In genomic region chr16:91541573-91542081, GRCm38 (mm10) we compare ENCODE assay signal across 9 mouse cellular contexts. TPM values are rescaled to one million over a fixed set of nuclear protein-coding genes. Genes with fewer than 3 reads are reported as not detected.
DNase-seq lines count a peak whose midpoint lies in the region; ATAC-seq and TF ChIP-seq lines count a peak whose summit lies in the region.
"Had no signal": no experiment of that assay in that cellular context is flagged by ENCODE, and none has a peak within 500 bp of the region (broad histone marks: within the 10 kb centered on the region; RNA-seq: fewer than 3 reads in every experiment).

No protein-coding gene starts in this region.

- no peak overlapping the region for H3K9ac ChIP-seq in embryonic facial prominence, embryonic 15.5 days
- H3K9ac ChIP-seq in intestine, postnatal 0 days (ENCODE audit: low read depth, low read length), result no peak overlapping the region
- H3K9ac ChIP-seq in midbrain, embryonic 14.5 days (replicated peaks; ENCODE audit: low read length), result no peak overlapping the region
- H3K9ac ChIP-seq: limb, embryonic 15.5 days had no signal

- 26% methylated on average over 10 of the region's 10 CpGs for WGBS in embryonic facial prominence, embryonic 15.5 days
- 28% methylated on average over 10 of the region's 10 CpGs for WGBS in intestine, postnatal 0 days
- 34% methylated on average over 10 of the region's 10 CpGs for WGBS in midbrain, embryonic 14.5 days

- peaks cover 19% of the 10 kb centered on the region for H3K4me1 ChIP-seq in embryonic facial prominence, embryonic 15.5 days
- H3K4me1 ChIP-seq in intestine, postnatal 0 days (replicated peaks; ENCODE audit: control insufficient read depth, insufficient read depth, low read length), result peaks cover 10% of the 10 kb centered on the region
- no peaks in the 10 kb centered on the region for H3K4me1 ChIP-seq in midbrain, embryonic 14.5 days (ENCODE audit: control insufficient read depth, insufficient read depth, low read length)

- H3K4me3 ChIP-seq in embryonic facial prominence, embryonic 15.5 days (replicated peaks), result no peak overlapping the region
- no peak overlapping the region for H3K4me3 ChIP-seq in intestine, postnatal 0 days (ENCODE audit: low read depth, low read length)
- 0 out of 2 replicates have a peak overlapping the region, but pooled peaks have one; percentile 12 for H3K4me3 ChIP-seq in midbrain, embryonic 14.5 days (replicated peaks; ENCODE audit: low read depth, low read length)
- H3K4me3 ChIP-seq: limb, embryonic 15.5 days had no signal

- H3K36me3 ChIP-seq in embryonic facial prominence, embryonic 15.5 days, result no peaks in the 10 kb centered on the region
- no peaks in the 10 kb centered on the region for H3K36me3 ChIP-seq in intestine, postnatal 0 days (ENCODE audit: control insufficient read depth, insufficient read depth)
- H3K36me3 ChIP-seq in midbrain, embryonic 14.5 days (ENCODE audit: control insufficient read depth, insufficient read depth, low read length), result no peaks in the 10 kb centered on the region
- H3K36me3 ChIP-seq: limb, embryonic 15.5 days had no signal

- no peak for ATAC-seq in embryonic facial prominence, embryonic 15.5 days (ENCODE audit: insufficient number of reproducible peaks, low FRiP score, low TSS enrichment, low read depth)
- peak; percentile 55 for ATAC-seq in intestine, postnatal 0 days
- no peak for ATAC-seq in midbrain, embryonic 14.5 days (ENCODE audit: low FRiP score, low TSS enrichment)

- TF ChIP-seq CTCF in intestine, postnatal 0 days (IDR thresholded peaks at IDR 0.05; ENCODE audit: low read depth), result no peak

- H3K27ac ChIP-seq in embryonic facial prominence, embryonic 15.5 days (replicated peaks), result no peak overlapping the region
- no peak overlapping the region for H3K27ac ChIP-seq in intestine, postnatal 0 days (ENCODE audit: low read depth, low read length)
- no peak overlapping the region for H3K27ac ChIP-seq in midbrain, embryonic 14.5 days (replicated peaks; ENCODE audit: low read depth, low read length)
- H3K27ac ChIP-seq: limb, embryonic 15.5 days had no signal

- no peaks in the 10 kb centered on the region for H3K9me3 ChIP-seq in embryonic facial prominence, embryonic 15.5 days (replicated peaks)
- no peaks in the 10 kb centered on the region for H3K9me3 ChIP-seq in intestine, postnatal 0 days (ENCODE audit: control insufficient read depth)
- no peaks in the 10 kb centered on the region for H3K9me3 ChIP-seq in midbrain, embryonic 14.5 days (ENCODE audit: control insufficient read depth, low read length)
- H3K9me3 ChIP-seq: limb, embryonic 15.5 days had no signal

- H3K4me2 ChIP-seq in embryonic facial prominence, embryonic 15.5 days (replicated peaks), result peak overlapping the region; percentile 32
- peak overlapping the region; percentile 28 for H3K4me2 ChIP-seq in intestine, postnatal 0 days (replicated peaks; ENCODE audit: low read depth)
- peak overlapping the region; percentile 45 for H3K4me2 ChIP-seq in midbrain, embryonic 14.5 days (ENCODE audit: low read length)
- H3K4me2 ChIP-seq: limb, embryonic 15.5 days had no signal

- DNase-seq in layer of hippocampus, adult 11-12 months (ENCODE audit: low spot score), result peak; percentile 70
- no peak for DNase-seq in layer of hippocampus, adult 9-10 months (ENCODE audit: low spot score)
- peak; percentile 63 for DNase-seq in midbrain, embryonic 14.5 days
- peak; percentile 67 to 83 for DNase-seq in thymus, postnatal 36 days
- no peak for DNase-seq in lung, postnatal 14 days
- no peak for DNase-seq in kidney, adult 8-10 months

- no peaks in the 10 kb centered on the region for H3K27me3 ChIP-seq in embryonic facial prominence, embryonic 15.5 days
- H3K27me3 ChIP-seq in intestine, postnatal 0 days (replicated peaks; ENCODE audit: control insufficient read depth, insufficient read depth, low read length), result no peaks in the 10 kb centered on the region
- H3K27me3 ChIP-seq in midbrain, embryonic 14.5 days (ENCODE audit: control insufficient read depth, insufficient read depth, low read length), result no peaks in the 10 kb centered on the region
- H3K27me3 ChIP-seq: limb, embryonic 15.5 days had no signal

RNA-seq across cellular contexts. Expression of gene Ifngr2, which starts 5.2 kb away (rescaled TPM):
- polyA plus RNA-seq in embryonic facial prominence, embryonic 15.5 days (2015; fragmentation: Nextera tagmentation; extraction: Ambion mirVana), result 58.8 and 63.2 TPM in 2 replicates
- 138 and 146 TPM in 2 replicates for polyA plus RNA-seq in intestine, postnatal 0 days (2015; fragmentation: Nextera tagmentation; extraction: Ambion mirVana)
- polyA plus RNA-seq in midbrain, embryonic 14.5 days (2014; fragmentation: Nextera tagmentation; extraction: Ambion mirVana), result 90.2 and 94.2 TPM in 2 replicates

RNA-seq across cellular contexts. Expression of gene Tmem50b, which starts 56.0 kb away (rescaled TPM):
- 44.4 and 50.9 TPM in 2 replicates for polyA plus RNA-seq in embryonic facial prominence, embryonic 15.5 days (2015; fragmentation: Nextera tagmentation; extraction: Ambion mirVana)
- 24.9 and 28.0 TPM in 2 replicates for polyA plus RNA-seq in intestine, postnatal 0 days (2015; fragmentation: Nextera tagmentation; extraction: Ambion mirVana)
- 72.3 and 77.8 TPM in 2 replicates for polyA plus RNA-seq in midbrain, embryonic 14.5 days (2014; fragmentation: Nextera tagmentation; extraction: Ambion mirVana)

RNA-seq across cellular contexts. Expression of gene Ifnar1, which starts 56.6 kb away (rescaled TPM):
- 57.1 and 57.4 TPM in 2 replicates for polyA plus RNA-seq in embryonic facial prominence, embryonic 15.5 days (2015; fragmentation: Nextera tagmentation; extraction: Ambion mirVana)
- 18.2 and 21.6 TPM in 2 replicates for polyA plus RNA-seq in intestine, postnatal 0 days (2015; fragmentation: Nextera tagmentation; extraction: Ambion mirVana)
- polyA plus RNA-seq in midbrain, embryonic 14.5 days (2014; fragmentation: Nextera tagmentation; extraction: Ambion mirVana), result 38.8 and 56.1 TPM in 2 replicates

Comparison
In these comparisons a context has a peak if more than half of its experiments do, and no peak if none do; other contexts are left out.
1. DNase-seq: peak in layer of hippocampus, adult 11-12 months (single experiment), midbrain, embryonic 14.5 days (single experiment) and thymus, postnatal 36 days (2 of 2); none in layer of hippocampus, adult 9-10 months (single experiment), lung, postnatal 14 days (single experiment) and kidney, adult 8-10 months (0 of 2).
2. Peak in every context shown above with its lines, with median percentiles within 50 percentile points of each other: H3K4me2 ChIP-seq.